Mouse (Mus musculus) testis, adult 2 months (tissue): ENCODE results near the gene Pmepa1. TPM values are rescaled to one million over a fixed set of nuclear protein-coding genes. Genes with fewer than 3 reads are reported as not detected.

Experiments
- H3K27ac ChIP-seq: fragments of 200-500 bp; 2 replicates; pipeline ENCODE4 v1.5.1; 2012; ENCODE audit warnings: low read depth, low read length; ENCODE audit not compliant: control insufficient read depth, insufficient read depth
- H3K27me3 ChIP-seq: fragments of 200-500 bp; 2 replicates; pipeline ENCODE4 v1.6.1; 2012; ENCODE audit warnings: mild to moderate bottlenecking, low read length, moderate library complexity; ENCODE audit not compliant: control insufficient read depth, insufficient read depth
- H3K36me3 ChIP-seq: fragments of 200-500 bp; 2 replicates; pipeline ENCODE4 v1.6.1; 2012; ENCODE audit warnings: mild to moderate bottlenecking, low read length; ENCODE audit not compliant: control insufficient read depth, insufficient read depth
- H3K4me1 ChIP-seq: fragments of 200-500 bp; 2 replicates; pipeline ENCODE4 v1.6.1; 2012; ENCODE audit warnings: low read length; ENCODE audit not compliant: control insufficient read depth, insufficient read depth
- H3K4me3 ChIP-seq: fragments of 200-500 bp; 2 replicates; pipeline ENCODE4 v1.5.1; 2012; ENCODE audit warnings: low read depth, mild to moderate bottlenecking, low read length, moderate library complexity, mixed read lengths; ENCODE audit not compliant: control insufficient read depth
- CTCF ChIP-seq: fragments of 200-500 bp; IDR thresholded peaks from 2 replicates; pipeline ENCODE4 v1.5.1; 2012; ENCODE audit warnings: low read depth, mild to moderate bottlenecking, inconsistent platforms, low read length, moderate library complexity; ENCODE audit not compliant: control insufficient read depth, insufficient read depth, insufficient replicate concordance
- POLR2A ChIP-seq: fragments of 200-500 bp; IDR thresholded peaks from 2 replicates; pipeline ENCODE4 v1.6.1; 2012; ENCODE audit warnings: low read depth, mild to moderate bottlenecking, inconsistent platforms, low read length, moderate library complexity; ENCODE audit not compliant: control insufficient read depth
- polyA plus RNA-seq: library from polyadenylated mRNA; depleted of rRNA; stranded (reverse); fragments of >200 nt; gene quantifications from 2 replicates; pipeline ENCODE4 v1.2.3, GENCODE M21; 2012

Gene Pmepa1
- polyA plus RNA-seq, 1 experiment, result 2.6 TPM

GRCm38 (mm10) chr2:173306734-173307525 lies 30.6 kb upstream of the Pmepa1 start:
- Histone ChIP-seq H3K27ac (no peak overlapping the region), H3K36me3 (no peaks in the 10 kb centered on the region), H3K27me3 (no peaks in the 10 kb centered on the region), H3K4me1 (peaks cover 3% of the 10 kb centered on the region), H3K4me3 (no peak overlapping the region)
- TF ChIP-seq CTCF, result no peak
- TF ChIP-seq POLR2A, result no peak

- Histone ChIP-seq H3K4me3 (no peak overlapping the region), H3K4me1 (peaks cover 16% of the 10 kb centered on the region), H3K36me3 (no peaks in the 10 kb centered on the region), H3K27me3 (no peaks in the 10 kb centered on the region), H3K27ac (no peak overlapping the region)
- TF ChIP-seq CTCF (no peak), POLR2A (no peak)
Observed at GRCm38 (mm10) chr2:173305011-173305410, 28.7 kb upstream of the Pmepa1 start.

- no peaks in the 10 kb centered on the region for H3K36me3 ChIP-seq
- no peak for TF ChIP-seq POLR2A
- peak; percentile 47; the same call in 1 of the 2 replicates for TF ChIP-seq CTCF
- 0 out of 2 replicates have a peak overlapping the region, but pooled peaks have one; percentile 18 for H3K27ac ChIP-seq
- peak overlapping the region; percentile 28 for H3K4me3 ChIP-seq
- H3K4me1 ChIP-seq, result peaks cover 14% of the 10 kb centered on the region
- no peaks in the 10 kb centered on the region for H3K27me3 ChIP-seq
Observed at GRCm38 (mm10) chr2:173300663-173301630, 24.6 kb upstream of the Pmepa1 start.

- Histone ChIP-seq H3K27me3 (no peaks in the 10 kb centered on the region), H3K4me3 (no peak overlapping the region), H3K4me1 (peaks cover 8% of the 10 kb centered on the region), H3K27ac (no peak overlapping the region), H3K36me3 (no peaks in the 10 kb centered on the region)
- TF ChIP-seq CTCF, result no peak
- no peak; the same call in 1 of the 2 replicates for TF ChIP-seq POLR2A
Observed at GRCm38 (mm10) chr2:173296408-173296807, 20.1 kb upstream of the Pmepa1 start.

DNA sequence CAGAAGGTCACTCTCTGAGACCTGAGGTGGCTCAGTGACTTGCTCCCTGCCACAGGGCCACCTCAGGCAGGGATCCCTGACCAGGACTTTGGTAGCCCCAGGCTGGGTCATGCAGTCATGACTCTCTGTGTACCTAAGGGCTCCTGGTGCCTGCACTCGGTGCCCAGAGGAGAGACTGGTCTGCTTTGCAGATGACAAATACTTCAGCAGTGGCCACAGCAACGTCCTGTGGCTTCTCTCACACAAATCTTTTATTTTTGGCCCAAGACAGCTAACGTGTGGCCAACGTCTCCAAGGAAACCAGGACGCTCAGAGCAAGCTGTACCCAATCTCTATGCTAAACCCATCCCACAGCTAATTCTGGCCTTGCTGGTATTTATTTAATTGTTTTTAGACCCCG lies 16.7 kb upstream of the Pmepa1 start:
- H3K36me3 ChIP-seq, result no peaks in the 10 kb centered on the region
- TF ChIP-seq POLR2A, result no peak
- no peak for TF ChIP-seq CTCF
- H3K27me3 ChIP-seq, result no peaks in the 10 kb centered on the region
- H3K4me3 ChIP-seq, result peak overlapping the region; percentile 79
- no peaks in the 10 kb centered on the region for H3K4me1 ChIP-seq
- H3K27ac ChIP-seq, result no peak overlapping the region

- no peaks in the 10 kb centered on the region for H3K4me1 ChIP-seq
Observed at GRCm38 (mm10) chr2:173292551-173292950, 16.2 kb upstream of the Pmepa1 start.

GRCm38 (mm10) chr2:173290981-173291380 lies 14.6 kb upstream of the Pmepa1 start:
- no peaks in the 10 kb centered on the region for H3K27me3 ChIP-seq
- no peaks in the 10 kb centered on the region for H3K4me1 ChIP-seq
- peak overlapping the region; percentile 79 for H3K4me3 ChIP-seq
- H3K36me3 ChIP-seq, result no peaks in the 10 kb centered on the region
- TF ChIP-seq POLR2A (peak; percentile 93), CTCF (no peak)
- peak overlapping the region; percentile 22 for H3K27ac ChIP-seq

More at GRCm38 (mm10) chr2:173292551-173292950, 16.2 kb upstream of the Pmepa1 start:
- TF ChIP-seq CTCF (no peak), POLR2A (no peak)
- H3K4me3 ChIP-seq, result peak overlapping the region; percentile 79
- no peaks in the 10 kb centered on the region for H3K36me3 ChIP-seq
- no peak overlapping the region for H3K27ac ChIP-seq
- H3K27me3 ChIP-seq, result no peaks in the 10 kb centered on the region
